Mouse (Mus musculus): ENCODE measurements around the gene Tmem41b.
"Not testable (repeated sequence)": the region's sequence is repeated elsewhere in the genome, so short reads cannot be mapped to it uniquely, and the experiment has no call there.

Tmem41b gene

GRCm38 (mm10) chr7:109986133-109986669 lies 528 bp downstream of the Tmem41b start:
- in situ Hi-C loops (cut with MboI; ENCODE audit: low pct_unique_long_range_greater_than_20kb in 1 of 2, low sequenced_read_pairs in 2 of 2, unreplicated experiment in 1 of 2) = no loop called here

- in situ Hi-C loops (cut with MboI; ENCODE audit: low pct_unique_long_range_greater_than_20kb in 1 of 2, low sequenced_read_pairs in 2 of 2, unreplicated experiment in 1 of 2) = no loop called here
Observed at GRCm38 (mm10) chr7:109985661-109986132, 1.0 kb downstream of the Tmem41b start.

- in situ Hi-C loops (cut with MboI; ENCODE audit: low pct_unique_long_range_greater_than_20kb in 1 of 2, low sequenced_read_pairs in 2 of 2, unreplicated experiment in 1 of 2) = not testable (repeated sequence)
Observed at GRCm38 (mm10) chr7:109984608-109985007, 2.1 kb downstream of the Tmem41b start.

GRCm38 (mm10) chr7:109977131-109977530 lies 9.6 kb downstream of the Tmem41b start:
- in situ Hi-C loops (cut with MboI; ENCODE audit: low pct_unique_long_range_greater_than_20kb in 1 of 2, low sequenced_read_pairs in 2 of 2, unreplicated experiment in 1 of 2) = loop anchor here (5.0 kb wide), 1 partner anchor 70 kb away; no protein-coding TSS in a partner anchor

- in situ Hi-C loops (cut with MboI; ENCODE audit: low pct_unique_long_range_greater_than_20kb in 1 of 2, low sequenced_read_pairs in 2 of 2, unreplicated experiment in 1 of 2) = loop anchor here (5.0 kb wide), 1 partner anchor 71 kb away; no protein-coding TSS in a partner anchor
Observed at GRCm38 (mm10) chr7:109975966-109976715, 10.6 kb downstream of the Tmem41b start.

- in situ Hi-C loops (cut with MboI; ENCODE audit: low pct_unique_long_range_greater_than_20kb in 1 of 2, low sequenced_read_pairs in 2 of 2, unreplicated experiment in 1 of 2) = no loop called here
Observed at GRCm38 (mm10) chr7:109969542-109969941, 17.2 kb downstream of the Tmem41b start.

GRCm38 (mm10) chr7:109968924-109969450 lies 17.7 kb downstream of the Tmem41b start:
- in situ Hi-C loops (cut with MboI; ENCODE audit: low pct_unique_long_range_greater_than_20kb in 1 of 2, low sequenced_read_pairs in 2 of 2, unreplicated experiment in 1 of 2) = no loop called here

- in situ Hi-C loops (cut with MboI; ENCODE audit: low pct_unique_long_range_greater_than_20kb in 1 of 2, low sequenced_read_pairs in 2 of 2, unreplicated experiment in 1 of 2) = no loop called here
Observed at GRCm38 (mm10) chr7:109967805-109968579, 18.7 kb downstream of the Tmem41b start.

- in situ Hi-C loops (cut with MboI; ENCODE audit: low pct_unique_long_range_greater_than_20kb in 1 of 2, low sequenced_read_pairs in 2 of 2, unreplicated experiment in 1 of 2) = no loop called here
Observed at GRCm38 (mm10) chr7:109965658-109966057, 21.1 kb downstream of the Tmem41b start.

- in situ Hi-C loops (cut with MboI; ENCODE audit: low pct_unique_long_range_greater_than_20kb in 1 of 2, low sequenced_read_pairs in 2 of 2, unreplicated experiment in 1 of 2) = no loop called here
Observed at GRCm38 (mm10) chr7:109963707-109964106, 23.0 kb downstream of the Tmem41b start.

GRCm38 (mm10) chr7:109962596-109962995 lies 24.1 kb downstream of the Tmem41b start:
- in situ Hi-C loops (cut with MboI; ENCODE audit: low pct_unique_long_range_greater_than_20kb in 1 of 2, low sequenced_read_pairs in 2 of 2, unreplicated experiment in 1 of 2) = no loop called here

GRCm38 (mm10) chr7:109961570-109961969 lies 25.2 kb downstream of the Tmem41b start:
- in situ Hi-C loops (cut with MboI; ENCODE audit: low pct_unique_long_range_greater_than_20kb in 1 of 2, low sequenced_read_pairs in 2 of 2, unreplicated experiment in 1 of 2) = no loop called here

GRCm38 (mm10) chr7:109960613-109961154 lies 26.0 kb downstream of the Tmem41b start:
- in situ Hi-C loops (cut with MboI; ENCODE audit: low pct_unique_long_range_greater_than_20kb in 1 of 2, low sequenced_read_pairs in 2 of 2, unreplicated experiment in 1 of 2) = no loop called here

GRCm38 (mm10) chr7:109959716-109960612 lies 26.8 kb downstream of the Tmem41b start, which contains the start of gene Dennd5a:
Gene Dennd5a (minus strand): TSS chr7:109960470.
- in situ Hi-C loops (cut with MboI; ENCODE audit: low pct_unique_long_range_greater_than_20kb in 1 of 2, low sequenced_read_pairs in 2 of 2, unreplicated experiment in 1 of 2) = no loop called here

GRCm38 (mm10) chr7:109958843-109959715 lies 27.6 kb downstream of the Tmem41b start:
- in situ Hi-C loops (cut with MboI; ENCODE audit: low pct_unique_long_range_greater_than_20kb in 1 of 2, low sequenced_read_pairs in 2 of 2, unreplicated experiment in 1 of 2) = no loop called here

- in situ Hi-C loops (cut with MboI; ENCODE audit: low pct_unique_long_range_greater_than_20kb in 1 of 2, low sequenced_read_pairs in 2 of 2, unreplicated experiment in 1 of 2) = no loop called here
Observed at GRCm38 (mm10) chr7:109957996-109958789, 28.5 kb downstream of the Tmem41b start.

Measured in mouse embryonic stem cell (cell line).